Mouse (Mus musculus): ENCODE data around the gene Shq1. TPM values are rescaled to one million over a fixed set of nuclear protein-coding genes. Genes with fewer than 3 reads are reported as not detected.
A peak's percentile ranks its signal among the peaks of the same experiment; 100 is the strongest.

The Shq1 gene
- polyA plus RNA-seq, 1 experiment from 2014 or later: 8.5 TPM

GRCm38 (mm10) chr6:100533364-100533763 lies 137.6 kb downstream of the Shq1 start:
- H3K27me3 ChIP-seq (ENCODE audit: control insufficient read depth, insufficient read depth, low read length): peaks cover 3% of the 10 kb centered on the region; the same call in 1 of the 2 replicates
- no peak overlapping the region for H3K9ac ChIP-seq (ENCODE audit: low read length)
- no peak overlapping the region for H3K4me2 ChIP-seq (ENCODE audit: low read length)
- peaks cover 8 to 9% of the 10 kb centered on the region in 2 experiments for H3K4me1 ChIP-seq (ENCODE audit: control insufficient read depth in 2 of 2, insufficient read depth in 2 of 2, low read length in 2 of 2)
- no peak for ATAC-seq (ENCODE audit: insufficient number of reproducible peaks, insufficient read depth, low FRiP score, low read depth)
- H3K27ac ChIP-seq (replicated peaks in 1 of 2; ENCODE audit: control insufficient read depth in 1 of 2, insufficient read depth in 1 of 2, low read depth in 2 of 2, low read length in 2 of 2): no peak overlapping the region
- WGBS: 47% methylated on average over 7 of the region's 7 CpGs
- H3K9me3 ChIP-seq (ENCODE audit: control insufficient read depth, low read length): no peaks in the 10 kb centered on the region
- H3K4me3 ChIP-seq (ENCODE audit: control insufficient read depth in 1 of 2, insufficient read depth in 1 of 2, low read depth in 1 of 2, low read length in 2 of 2): no peak overlapping the region
- H3K36me3 ChIP-seq (ENCODE audit: control insufficient read depth, insufficient read depth, low read length): no peaks in the 10 kb centered on the region

- H3K4me2 ChIP-seq (ENCODE audit: low read length): no peak overlapping the region
- no peak overlapping the region for H3K27ac ChIP-seq (replicated peaks in 1 of 2; ENCODE audit: control insufficient read depth in 1 of 2, insufficient read depth in 1 of 2, low read depth in 2 of 2, low read length in 2 of 2)
- no peak overlapping the region for H3K4me3 ChIP-seq (ENCODE audit: control insufficient read depth in 1 of 2, insufficient read depth in 1 of 2, low read depth in 1 of 2, low read length in 2 of 2)
- no peaks in the 10 kb centered on the region for H3K36me3 ChIP-seq (ENCODE audit: control insufficient read depth, insufficient read depth, low read length)
- no peak overlapping the region for H3K9ac ChIP-seq (ENCODE audit: low read length)
- peaks cover 3% of the 10 kb centered on the region; the same call in 1 of the 2 replicates for H3K27me3 ChIP-seq (ENCODE audit: control insufficient read depth, insufficient read depth, low read length)
- WGBS: 85% methylated on average over 8 of the region's 8 CpGs
- no peaks in the 10 kb centered on the region for H3K9me3 ChIP-seq (ENCODE audit: control insufficient read depth, low read length)
- no peak for ATAC-seq (ENCODE audit: insufficient number of reproducible peaks, insufficient read depth, low FRiP score, low read depth)
- peaks cover 6 to 9% of the 10 kb centered on the region in 2 experiments for H3K4me1 ChIP-seq (ENCODE audit: control insufficient read depth in 2 of 2, insufficient read depth in 2 of 2, low read length in 2 of 2)
Observed at GRCm38 (mm10) chr6:100532326-100532725, 138.6 kb downstream of the Shq1 start.

- Histone ChIP-seq H3K9me3 (ENCODE audit: control insufficient read depth, low read length) (no peaks in the 10 kb centered on the region), H3K4me1 (ENCODE audit: control insufficient read depth in 2 of 2, insufficient read depth in 2 of 2, low read length in 2 of 2) (peaks cover 15% of the 10 kb centered on the region in 2 experiments; a peak in 3 of 4 replicates), H3K36me3 (ENCODE audit: control insufficient read depth, insufficient read depth, low read length) (no peaks in the 10 kb centered on the region), H3K4me3 (ENCODE audit: control insufficient read depth in 1 of 2, insufficient read depth in 1 of 2, low read depth in 1 of 2, low read length in 2 of 2) (no peak overlapping the region), H3K27ac (replicated peaks in 1 of 2; ENCODE audit: control insufficient read depth in 1 of 2, insufficient read depth in 1 of 2, low read depth in 2 of 2, low read length in 2 of 2) (no peak overlapping the region), H3K4me2 (ENCODE audit: low read length) (no peak overlapping the region), H3K9ac (ENCODE audit: low read length) (no peak overlapping the region), H3K27me3 (ENCODE audit: control insufficient read depth, insufficient read depth, low read length) (no peaks in the 10 kb centered on the region; the same call in 1 of the 2 replicates)
- no peak for ATAC-seq (ENCODE audit: insufficient number of reproducible peaks, insufficient read depth, low FRiP score, low read depth)
- 79% methylated on average over 3 of the region's 3 CpGs for WGBS
Observed at GRCm38 (mm10) chr6:100529673-100530072, 141.3 kb downstream of the Shq1 start.

- no peak for ATAC-seq (ENCODE audit: insufficient number of reproducible peaks, insufficient read depth, low FRiP score, low read depth)
- 24% methylated on average over 7 of the region's 7 CpGs for WGBS
- no peak overlapping the region for H3K4me2 ChIP-seq (ENCODE audit: low read length)
Observed at GRCm38 (mm10) chr6:100528556-100528955, 142.4 kb downstream of the Shq1 start.

GRCm38 (mm10) chr6:100527972-100528371 lies 143.0 kb downstream of the Shq1 start:
- peaks cover 15% of the 10 kb centered on the region in 2 experiments; a peak in 3 of 4 replicates for H3K4me1 ChIP-seq (ENCODE audit: control insufficient read depth in 2 of 2, insufficient read depth in 2 of 2, low read length in 2 of 2)
- H3K4me2 ChIP-seq (ENCODE audit: low read length): no peak overlapping the region
- 86% methylated on average over 5 of the region's 5 CpGs for WGBS
- H3K27ac ChIP-seq (replicated peaks in 1 of 2; ENCODE audit: control insufficient read depth in 1 of 2, insufficient read depth in 1 of 2, low read depth in 2 of 2, low read length in 2 of 2): no peak overlapping the region
- no peak overlapping the region for H3K4me3 ChIP-seq (ENCODE audit: control insufficient read depth in 1 of 2, insufficient read depth in 1 of 2, low read depth in 1 of 2, low read length in 2 of 2)
- no peak for ATAC-seq (ENCODE audit: insufficient number of reproducible peaks, insufficient read depth, low FRiP score, low read depth)
- H3K27me3 ChIP-seq (ENCODE audit: control insufficient read depth, insufficient read depth, low read length): no peaks in the 10 kb centered on the region; the same call in 1 of the 2 replicates
- H3K9me3 ChIP-seq (ENCODE audit: control insufficient read depth, low read length): no peaks in the 10 kb centered on the region
- H3K9ac ChIP-seq (ENCODE audit: low read length): no peak overlapping the region
- H3K36me3 ChIP-seq (ENCODE audit: control insufficient read depth, insufficient read depth, low read length): no peaks in the 10 kb centered on the region

More at GRCm38 (mm10) chr6:100528556-100528955, 142.4 kb downstream of the Shq1 start:
- no peak overlapping the region for H3K9ac ChIP-seq (ENCODE audit: low read length)
- H3K4me1 ChIP-seq (ENCODE audit: control insufficient read depth in 2 of 2, insufficient read depth in 2 of 2, low read length in 2 of 2): peaks cover 15% of the 10 kb centered on the region in 2 experiments; a peak in 3 of 4 replicates
- no peaks in the 10 kb centered on the region for H3K36me3 ChIP-seq (ENCODE audit: control insufficient read depth, insufficient read depth, low read length)
- no peaks in the 10 kb centered on the region; the same call in 1 of the 2 replicates for H3K27me3 ChIP-seq (ENCODE audit: control insufficient read depth, insufficient read depth, low read length)
- H3K4me3 ChIP-seq (ENCODE audit: control insufficient read depth in 1 of 2, insufficient read depth in 1 of 2, low read depth in 1 of 2, low read length in 2 of 2): no peak overlapping the region
- H3K27ac ChIP-seq (replicated peaks in 1 of 2; ENCODE audit: control insufficient read depth in 1 of 2, insufficient read depth in 1 of 2, low read depth in 2 of 2, low read length in 2 of 2): no peak overlapping the region
- H3K9me3 ChIP-seq (ENCODE audit: control insufficient read depth, low read length): no peaks in the 10 kb centered on the region

- H3K4me3 ChIP-seq (ENCODE audit: control insufficient read depth in 1 of 2, insufficient read depth in 1 of 2, low read depth in 1 of 2, low read length in 2 of 2): no peak overlapping the region
- H3K9ac ChIP-seq (ENCODE audit: low read length): no peak overlapping the region
- 82% methylated on average over 6 of the region's 6 CpGs for WGBS
- H3K36me3 ChIP-seq (ENCODE audit: control insufficient read depth, insufficient read depth, low read length): no peaks in the 10 kb centered on the region
- peaks cover 15% of the 10 kb centered on the region in 2 experiments; a peak in 3 of 4 replicates for H3K4me1 ChIP-seq (ENCODE audit: control insufficient read depth in 2 of 2, insufficient read depth in 2 of 2, low read length in 2 of 2)
- no peak for ATAC-seq (ENCODE audit: insufficient number of reproducible peaks, insufficient read depth, low FRiP score, low read depth)
- H3K4me2 ChIP-seq (ENCODE audit: low read length): no peak overlapping the region
- no peaks in the 10 kb centered on the region for H3K9me3 ChIP-seq (ENCODE audit: control insufficient read depth, low read length)
- no peak overlapping the region for H3K27ac ChIP-seq (replicated peaks in 1 of 2; ENCODE audit: control insufficient read depth in 1 of 2, insufficient read depth in 1 of 2, low read depth in 2 of 2, low read length in 2 of 2)
- no peaks in the 10 kb centered on the region for H3K27me3 ChIP-seq (ENCODE audit: control insufficient read depth, insufficient read depth, low read length)
Observed at GRCm38 (mm10) chr6:100527161-100527560, 143.8 kb downstream of the Shq1 start.

GRCm38 (mm10) chr6:100526066-100526465 lies 144.9 kb downstream of the Shq1 start:
- ATAC-seq (ENCODE audit: insufficient number of reproducible peaks, insufficient read depth, low FRiP score, low read depth): no peak
- WGBS: 9% methylated on average over 9 of the region's 9 CpGs
- Histone ChIP-seq H3K9ac (ENCODE audit: low read length) (no peak overlapping the region), H3K27ac (replicated peaks in 1 of 2; ENCODE audit: control insufficient read depth in 1 of 2, insufficient read depth in 1 of 2, low read depth in 2 of 2, low read length in 2 of 2) (no peak overlapping the region), H3K4me3 (ENCODE audit: control insufficient read depth in 1 of 2, insufficient read depth in 1 of 2, low read depth in 1 of 2, low read length in 2 of 2) (no peak overlapping the region), H3K27me3 (ENCODE audit: control insufficient read depth, insufficient read depth, low read length) (no peaks in the 10 kb centered on the region), H3K4me2 (ENCODE audit: low read length) (peak overlapping the region; percentile 31), H3K9me3 (ENCODE audit: control insufficient read depth, low read length) (no peaks in the 10 kb centered on the region), H3K4me1 (ENCODE audit: control insufficient read depth in 2 of 2, insufficient read depth in 2 of 2, low read length in 2 of 2) (peaks cover 15% of the 10 kb centered on the region in 2 experiments; a peak in 3 of 4 replicates), H3K36me3 (ENCODE audit: control insufficient read depth, insufficient read depth, low read length) (no peaks in the 10 kb centered on the region)

GRCm38 (mm10) chr6:100525496-100525895 lies 145.5 kb downstream of the Shq1 start:
- Histone ChIP-seq H3K27me3 (ENCODE audit: control insufficient read depth, insufficient read depth, low read length) (no peaks in the 10 kb centered on the region), H3K4me3 (ENCODE audit: control insufficient read depth in 1 of 2, insufficient read depth in 1 of 2, low read depth in 1 of 2, low read length in 2 of 2) (no peak overlapping the region), H3K27ac (replicated peaks in 1 of 2; ENCODE audit: control insufficient read depth in 1 of 2, insufficient read depth in 1 of 2, low read depth in 2 of 2, low read length in 2 of 2) (no peak overlapping the region), H3K4me2 (ENCODE audit: low read length) (no peak overlapping the region), H3K4me1 (ENCODE audit: control insufficient read depth in 2 of 2, insufficient read depth in 2 of 2, low read length in 2 of 2) (peaks cover 15% of the 10 kb centered on the region in 2 experiments; a peak in 3 of 4 replicates), H3K36me3 (ENCODE audit: control insufficient read depth, insufficient read depth, low read length) (no peaks in the 10 kb centered on the region), H3K9me3 (ENCODE audit: control insufficient read depth, low read length) (no peaks in the 10 kb centered on the region), H3K9ac (ENCODE audit: low read length) (no peak overlapping the region)
- 37% methylated on average over 3 of the region's 3 CpGs for WGBS
- no peak for ATAC-seq (ENCODE audit: insufficient number of reproducible peaks, insufficient read depth, low FRiP score, low read depth)
